Mouse (Mus musculus): ENCODE results near the gene Tmc5.

Tmc5 gene

DNA sequence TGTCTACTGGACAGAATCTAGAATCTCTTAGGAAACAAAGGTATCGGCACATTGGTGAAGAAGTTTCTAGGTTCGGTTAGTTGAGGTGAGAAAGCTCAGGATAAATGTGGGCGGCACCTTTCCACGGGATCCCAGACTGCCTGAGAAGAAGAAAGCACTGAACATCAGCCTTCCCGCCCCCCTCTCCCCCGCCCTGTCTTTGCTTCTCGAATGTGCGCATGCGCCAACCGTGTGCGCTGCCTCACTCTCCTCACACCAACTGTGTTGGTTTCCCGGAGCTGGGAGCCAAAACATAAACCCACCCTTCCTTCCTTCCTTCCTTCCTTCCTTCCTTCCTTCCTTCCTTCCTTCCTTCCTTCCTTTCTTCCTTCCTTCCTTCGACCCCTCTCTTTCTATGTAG is 13.6 kb downstream of the Tmc5 start:
- no peak for DNase-seq (ENCODE audit: low read depth, low spot score)

DNA sequence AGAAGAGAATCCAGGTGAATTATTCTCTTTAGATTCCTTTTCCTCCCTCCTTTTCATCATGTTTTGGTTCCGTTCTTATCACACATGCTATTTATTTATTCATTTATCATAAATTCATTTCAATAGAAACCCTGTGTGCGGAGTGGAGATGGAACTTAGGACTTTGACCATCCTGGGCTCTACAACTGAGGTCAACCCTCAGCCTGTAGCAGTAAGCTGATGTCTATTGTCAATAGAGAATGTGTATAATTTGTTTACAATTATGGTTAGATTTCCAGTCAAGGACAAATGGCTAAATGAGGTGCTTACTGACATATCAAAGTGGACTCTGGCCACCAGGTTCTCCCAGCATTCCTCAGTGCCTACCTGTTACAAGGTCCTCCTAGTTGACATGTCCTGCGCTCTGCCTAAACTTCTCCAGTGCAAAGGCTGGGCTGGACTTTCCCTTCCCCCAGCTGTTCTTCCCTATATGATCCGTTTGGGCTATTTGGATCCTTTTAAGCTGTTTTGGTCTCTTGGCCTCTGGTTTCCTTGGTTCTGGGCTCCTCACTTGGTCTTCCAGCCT is 14.2 kb downstream of the Tmc5 start:
- no peak for DNase-seq (ENCODE audit: low read depth, low spot score)

DNA sequence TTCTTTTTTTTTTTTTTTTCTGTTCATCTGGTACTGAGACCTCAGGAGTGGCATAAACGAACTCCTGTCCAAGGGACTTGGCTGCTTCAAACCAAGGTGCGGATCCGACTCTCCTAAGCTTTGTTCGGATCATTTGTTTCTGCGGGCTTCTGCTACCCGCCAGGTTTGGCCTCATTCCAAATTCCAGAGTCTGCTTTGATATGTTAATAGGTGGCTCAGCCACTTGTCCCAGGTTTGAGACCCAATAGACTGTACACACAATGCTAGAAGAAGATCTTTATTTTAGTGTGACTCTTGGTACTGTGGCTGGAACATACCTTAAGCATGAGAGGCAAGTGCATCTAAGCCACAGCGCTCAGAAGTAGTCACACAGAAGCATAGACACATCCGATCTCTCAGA is 14.8 kb downstream of the Tmc5 start:
- no peak for DNase-seq (ENCODE audit: low read depth, low spot score)

DNA sequence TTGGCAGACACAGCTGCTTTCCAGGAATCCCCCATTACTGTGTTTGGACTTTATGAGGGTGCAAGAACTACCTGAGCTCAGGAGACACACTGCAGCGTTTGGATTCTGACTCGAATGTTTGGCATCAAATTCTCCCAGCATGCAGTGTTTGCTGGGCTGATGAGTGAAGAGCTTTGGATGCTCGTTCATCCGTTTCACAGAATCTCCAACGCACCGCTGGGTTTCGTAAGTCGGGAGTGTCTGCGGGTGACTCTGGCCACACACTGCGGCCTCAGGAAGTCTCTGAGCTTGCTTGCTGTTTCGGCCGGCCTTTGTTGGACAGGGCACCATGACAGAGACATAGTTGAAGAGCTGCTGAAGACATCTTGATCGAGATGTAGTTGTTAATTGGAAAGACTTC is 17.0 kb downstream of the Tmc5 start:
- no peak for DNase-seq (ENCODE audit: low read depth, low spot score)

DNA sequence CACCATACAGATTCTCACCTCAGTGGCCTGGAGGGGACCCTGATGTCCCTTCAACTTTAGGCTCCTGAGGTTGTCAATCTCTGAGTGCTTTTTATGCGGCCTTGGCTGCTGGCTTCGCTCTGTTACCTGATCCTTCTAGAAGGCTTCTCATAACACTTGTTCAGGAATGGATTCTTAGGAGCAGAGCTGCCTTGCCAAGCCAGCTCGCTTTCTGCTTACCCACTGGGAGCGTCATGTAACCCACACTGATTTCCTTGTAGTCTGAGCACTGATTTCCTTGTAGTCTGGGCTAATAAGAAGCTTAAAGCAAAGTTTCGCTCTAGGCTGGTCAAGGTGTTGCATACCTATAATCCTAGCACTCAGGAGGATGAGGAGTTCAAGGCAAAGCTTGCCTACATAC is 21.0 kb downstream of the Tmc5 start:
- DNase-seq (ENCODE audit: low read depth, low spot score), result no peak

DNA sequence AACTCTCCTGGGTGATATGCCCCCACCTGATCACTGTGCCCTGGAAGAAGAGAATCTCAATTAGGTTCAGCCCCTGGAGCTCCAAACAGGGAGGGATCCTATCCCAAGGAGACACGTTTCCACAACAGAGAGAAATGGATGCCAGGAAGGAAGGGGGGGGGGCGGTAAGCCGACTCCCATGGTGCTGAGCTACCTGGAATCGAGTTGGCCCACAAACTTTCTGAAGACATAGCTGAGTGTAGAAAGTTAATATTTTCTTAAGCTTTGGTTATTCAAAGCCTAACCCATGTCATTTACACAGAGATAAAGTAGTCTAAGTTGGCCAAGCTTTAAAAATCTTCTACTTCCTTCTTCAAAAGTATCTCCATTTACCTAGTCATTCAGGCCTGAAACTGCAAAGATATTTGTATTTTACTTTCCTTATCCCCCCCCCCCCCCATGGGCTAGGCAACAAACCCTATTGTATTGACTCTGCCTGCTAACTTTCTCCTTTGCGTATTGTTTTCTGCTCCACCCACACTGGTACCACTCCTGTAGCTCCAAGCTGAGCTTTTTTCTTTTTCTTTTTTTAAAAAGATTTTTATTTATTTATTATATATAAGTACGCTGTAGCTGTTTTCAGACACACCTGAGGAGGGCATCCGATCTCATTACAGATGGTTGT is 23.3 kb downstream of the Tmc5 start:
- no peak for DNase-seq (ENCODE audit: low read depth, low spot score)

DNA sequence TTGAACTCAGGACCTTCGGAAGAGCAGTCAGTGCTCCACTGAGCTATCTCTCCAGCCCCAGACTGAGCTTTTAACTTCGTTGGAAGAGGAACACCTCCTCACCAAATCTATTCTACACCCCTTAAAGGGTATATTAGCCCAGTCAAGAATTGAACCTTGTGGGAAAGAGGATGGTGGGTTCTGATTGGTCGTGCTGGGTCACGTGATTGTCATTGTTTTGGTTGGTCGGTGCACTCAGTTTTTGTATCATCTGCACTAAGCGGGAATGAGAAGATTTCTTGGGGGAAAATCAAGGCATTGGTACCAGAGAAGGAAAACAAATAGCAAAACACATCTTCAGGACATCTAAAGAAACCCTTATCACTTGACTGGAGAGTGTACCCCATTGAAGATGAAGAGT is 24.0 kb downstream of the Tmc5 start:
- no peak for DNase-seq (ENCODE audit: low read depth, low spot score)

DNA sequence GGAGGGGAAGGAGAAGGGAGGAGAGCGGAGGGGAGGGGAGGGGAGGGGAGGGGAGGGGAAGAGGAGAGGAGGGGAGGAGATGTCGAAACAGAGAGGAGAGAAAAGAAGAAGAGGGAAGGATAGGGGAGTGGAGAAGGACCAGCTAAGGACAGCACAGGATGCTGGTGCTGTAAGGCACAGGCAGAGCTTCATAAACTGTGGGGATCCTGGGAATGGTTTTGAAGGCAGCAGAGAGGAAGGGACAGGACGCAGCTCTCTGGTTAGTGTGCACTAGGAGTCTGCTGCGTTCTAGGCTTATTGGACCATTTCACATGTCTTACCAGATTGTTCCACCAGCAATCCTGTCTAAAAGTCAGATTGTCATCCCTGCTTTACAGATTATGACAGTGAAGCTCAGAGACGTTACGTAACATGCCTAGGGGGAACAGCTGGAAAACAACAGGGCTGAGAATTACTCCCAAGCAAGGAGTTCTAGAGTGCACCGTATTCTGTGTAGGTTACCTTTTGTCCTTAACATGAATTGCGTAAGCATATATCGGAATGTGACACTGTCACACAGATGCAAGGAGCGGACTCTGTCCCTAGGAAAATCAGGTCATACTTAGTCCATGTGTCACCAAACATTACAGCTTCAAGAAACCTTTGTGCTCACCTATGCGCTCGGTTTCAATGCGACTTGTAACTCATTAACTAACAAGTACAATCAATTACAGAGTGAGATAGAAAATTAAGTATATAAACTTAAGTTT is 30.6 kb downstream of the Tmc5 start:
- DNase-seq (ENCODE audit: low read depth, low spot score), result no peak

DNA sequence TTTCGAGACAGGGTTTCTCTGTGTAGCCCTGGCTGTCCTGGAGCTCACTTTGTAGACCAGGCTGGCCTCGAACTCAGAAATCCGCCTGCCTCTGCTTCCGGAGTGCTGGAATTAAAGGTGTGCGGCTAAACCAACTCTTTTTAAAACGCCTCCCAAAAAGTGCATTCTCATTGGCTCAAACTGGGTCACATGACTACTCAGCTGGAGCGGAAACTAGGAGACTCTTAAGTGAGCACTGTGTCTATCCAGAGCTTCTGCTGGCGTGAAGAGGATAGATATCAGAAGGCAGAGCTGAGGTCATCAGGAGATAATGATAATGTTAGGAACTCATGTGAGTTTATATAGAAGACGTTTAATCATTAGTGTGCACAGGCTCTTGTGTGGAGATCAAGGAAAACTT is 36.0 kb downstream of the Tmc5 start:
- DNase-seq (ENCODE audit: low read depth, low spot score), result no peak

DNA sequence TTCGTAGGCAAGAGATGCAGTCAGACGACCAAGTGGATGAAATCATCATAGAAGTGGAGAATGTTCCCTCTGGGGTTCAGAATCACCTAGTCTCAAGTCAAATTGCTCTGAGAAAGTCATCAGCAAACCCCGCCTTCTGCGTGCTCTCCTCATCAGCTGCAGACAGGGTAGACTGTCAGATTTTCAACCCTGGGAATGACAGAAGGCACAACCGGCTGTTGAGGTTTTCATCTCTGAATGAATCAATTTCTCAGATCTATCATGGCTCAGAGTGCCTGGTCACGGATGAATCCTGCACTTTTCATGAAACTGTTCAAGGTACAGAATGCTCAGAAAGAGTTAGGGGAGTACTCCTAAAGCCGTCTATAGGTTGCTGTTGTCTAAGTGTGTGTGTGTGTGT is 36.9 kb downstream of the Tmc5 start:
- DNase-seq (ENCODE audit: low read depth, low spot score), result no peak

DNA sequence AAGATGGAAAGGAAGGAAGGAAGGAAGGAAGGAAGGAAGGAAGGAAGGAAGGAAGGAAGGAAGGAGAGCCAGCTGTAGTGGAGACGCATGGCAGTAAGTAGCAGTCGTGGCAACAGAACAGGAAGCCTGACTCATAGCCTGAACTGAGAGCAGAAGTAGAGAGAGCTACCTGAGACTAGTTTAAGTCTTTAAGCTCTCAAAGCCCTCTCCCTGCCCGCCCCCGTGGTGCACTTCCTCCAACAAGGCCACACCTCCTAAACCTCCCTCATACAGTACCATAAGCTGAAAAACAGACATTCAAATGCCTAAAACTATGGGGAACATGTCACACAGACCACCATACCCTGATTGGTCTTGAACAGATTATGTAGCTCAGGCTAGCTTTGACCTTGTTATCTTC is 40.4 kb downstream of the Tmc5 start:
- DNase-seq (ENCODE audit: low read depth, low spot score), result no peak

DNA sequence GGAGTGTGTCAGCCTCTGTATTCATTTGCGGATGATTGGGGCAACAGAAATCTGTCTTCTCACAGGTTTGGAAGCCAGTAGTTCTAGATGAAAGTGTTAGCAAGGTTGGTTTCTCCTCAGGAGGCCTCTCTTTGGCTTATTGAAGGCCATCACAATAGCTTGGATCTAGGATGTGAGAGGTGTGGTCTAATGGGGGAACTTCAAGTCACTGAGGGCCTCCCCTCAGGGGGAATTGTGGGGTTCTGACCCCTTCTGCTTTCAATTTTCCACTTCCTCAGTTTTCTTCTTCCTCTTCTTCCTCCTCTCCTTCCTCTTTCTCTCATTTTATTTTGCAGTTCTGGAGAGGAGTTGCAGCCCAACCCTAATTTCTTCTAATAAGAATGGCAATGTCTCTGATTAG is 49.1 kb downstream of the Tmc5 start:
- DNase-seq (ENCODE audit: low read depth, low spot score), result no peak

DNA sequence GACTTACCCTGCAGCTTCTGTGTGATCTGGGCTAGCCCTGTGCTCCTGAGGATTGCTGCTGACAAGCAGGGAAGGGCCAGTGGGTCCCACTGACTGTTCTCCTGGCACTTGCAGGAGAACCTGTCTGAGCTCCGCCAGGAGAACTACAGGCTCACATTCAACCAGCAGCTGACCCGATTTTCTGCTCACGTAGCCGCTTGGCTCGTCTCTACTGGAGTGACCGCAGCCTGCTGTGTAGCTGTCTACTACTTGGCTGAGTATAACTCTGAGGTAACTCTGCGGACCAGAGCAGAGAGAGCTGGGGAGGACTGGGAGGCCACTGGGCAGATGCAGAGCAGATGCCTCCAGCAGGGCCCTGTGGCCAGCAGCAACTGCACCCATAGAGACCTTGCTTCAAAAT is 52.2 kb downstream of the Tmc5 start:
- DNase-seq (ENCODE audit: low read depth, low spot score), result peak; percentile 63

DNA sequence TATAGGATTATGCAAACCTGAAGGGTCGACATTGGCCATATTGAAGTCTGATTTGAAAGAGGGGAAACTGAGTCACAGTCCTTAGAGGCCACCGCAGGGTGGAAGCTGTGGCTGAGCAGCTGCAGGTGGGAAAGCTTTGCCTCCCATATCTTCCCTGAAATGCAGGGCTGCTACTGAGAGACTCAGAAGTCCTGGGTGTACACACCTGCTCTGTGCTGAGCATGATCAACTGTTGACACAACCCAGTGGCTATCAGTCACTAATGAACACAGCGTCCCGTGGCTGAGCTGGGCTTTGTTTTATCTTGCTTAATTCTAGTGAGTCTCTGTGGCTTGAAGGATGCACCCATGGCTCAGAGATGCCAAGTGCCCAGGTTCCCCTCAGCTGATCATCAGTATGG is 53.0 kb downstream of the Tmc5 start:
- DNase-seq (ENCODE audit: low read depth, low spot score), result no peak

DNA sequence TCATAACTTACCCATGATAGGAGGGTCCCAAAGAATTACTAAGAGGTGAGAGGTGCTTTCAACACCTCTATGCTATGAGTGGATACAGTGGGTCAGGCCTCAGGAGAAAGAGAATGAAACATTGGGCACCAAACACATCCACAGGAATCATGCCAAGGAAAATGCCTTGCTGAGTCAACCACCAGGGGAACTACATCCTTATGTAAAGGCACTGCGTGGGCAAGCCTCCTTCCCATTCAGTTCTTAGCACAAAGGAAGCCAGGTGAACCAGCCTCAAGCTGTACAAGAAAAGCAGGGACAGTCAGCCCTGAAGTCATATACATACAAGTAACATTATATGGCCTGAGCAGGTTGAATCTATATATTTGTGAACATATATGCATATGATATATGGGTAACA is 53.8 kb downstream of the Tmc5 start:
- peak; percentile 86 for DNase-seq (ENCODE audit: low read depth, low spot score)

DNA sequence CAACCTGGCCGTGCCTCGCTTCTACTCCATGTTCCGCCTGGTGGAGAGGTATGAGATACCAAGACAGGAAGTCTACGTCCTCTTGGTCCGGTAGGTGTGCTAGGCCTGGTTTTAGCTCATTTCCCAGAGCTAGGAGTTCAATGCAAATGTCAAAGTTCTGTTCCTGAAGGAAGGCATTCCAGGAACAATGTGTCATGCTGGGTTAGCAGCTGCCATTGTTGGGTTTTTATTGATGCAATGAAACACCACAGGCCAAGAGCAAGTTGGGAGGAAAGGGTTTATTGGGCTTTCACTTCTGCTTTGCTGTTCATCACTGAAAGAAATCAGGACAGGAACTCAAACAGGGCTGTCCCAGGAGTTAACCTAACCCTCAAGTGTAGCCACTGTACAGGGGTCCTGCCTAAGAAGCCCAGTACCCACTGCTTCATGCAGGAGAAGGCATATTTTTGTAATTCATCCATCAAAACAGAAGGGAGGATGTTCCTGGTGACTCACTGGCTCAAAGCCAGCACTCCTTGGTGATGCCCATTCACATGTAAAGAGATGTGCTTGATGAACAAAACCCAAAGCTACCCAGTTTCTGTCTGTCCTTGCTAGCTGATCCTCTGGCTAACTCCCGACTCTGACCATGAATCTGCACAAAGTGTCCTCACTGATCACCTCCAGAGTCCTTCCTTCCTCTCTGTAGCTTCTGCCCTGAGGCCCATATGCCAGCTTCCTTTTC is 55.6 kb downstream of the Tmc5 start:
- DNase-seq (ENCODE audit: low read depth, low spot score), result peak; percentile 63

DNA sequence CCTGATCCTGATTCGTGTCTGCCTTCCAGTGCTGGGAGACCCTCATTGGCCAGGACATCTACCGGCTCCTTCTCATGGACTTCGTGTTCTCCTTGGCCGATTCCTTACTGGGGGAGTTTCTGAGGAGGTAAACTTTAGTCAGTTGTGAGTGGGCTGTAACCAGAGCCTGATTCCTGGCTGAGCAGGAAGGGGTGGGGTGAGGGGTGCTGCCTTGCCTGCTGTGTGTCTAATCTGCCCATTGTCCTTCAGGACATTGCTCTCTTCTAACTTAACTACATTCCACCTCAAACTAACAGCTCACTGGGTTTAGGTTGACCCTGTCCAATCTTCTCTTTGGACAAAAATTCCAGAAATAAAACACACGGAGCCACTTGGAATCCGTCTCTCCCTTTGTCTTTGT is 59.6 kb downstream of the Tmc5 start:
- no peak for DNase-seq (ENCODE audit: low read depth, low spot score)

DNA sequence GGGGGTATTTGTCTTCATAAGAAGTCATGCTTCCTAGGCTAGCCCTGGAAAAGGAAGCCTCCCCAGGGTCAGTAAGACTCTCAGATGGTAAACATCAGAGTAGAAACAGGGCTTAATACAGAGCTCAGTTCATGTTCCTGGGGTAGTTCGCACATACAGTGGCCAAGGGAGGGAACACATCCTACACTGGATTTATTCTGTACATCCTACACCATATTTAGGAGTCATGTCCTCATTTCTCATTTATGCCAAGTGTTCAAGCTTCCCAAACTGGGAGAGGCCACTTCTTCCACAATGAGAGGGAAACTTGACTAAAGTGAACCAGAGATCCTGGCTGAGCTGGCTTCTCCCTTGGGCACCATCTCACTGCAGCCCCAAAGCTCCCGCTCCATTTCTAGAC is 70.7 kb downstream of the Tmc5 start:
- DNase-seq (ENCODE audit: low read depth, low spot score), result no peak

DNA sequence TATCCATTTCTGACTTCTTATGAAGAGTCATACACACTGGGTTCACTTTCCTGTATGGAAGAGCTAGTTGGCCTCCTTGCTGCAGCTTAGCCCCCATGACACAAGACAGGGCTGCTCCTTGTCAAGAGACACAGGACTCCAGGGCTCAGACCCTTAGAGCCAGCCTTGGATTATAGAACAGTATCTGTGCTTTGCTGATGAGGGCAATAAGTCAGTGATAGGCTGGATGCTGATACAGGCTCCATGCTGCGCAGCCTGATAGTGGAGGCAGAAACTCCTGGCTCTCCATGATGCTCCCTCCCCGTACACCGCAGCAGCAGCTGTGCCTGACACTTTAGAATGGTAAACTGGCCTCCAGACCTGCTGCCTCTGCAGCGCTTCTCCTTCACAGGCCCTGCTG is 73.0 kb downstream of the Tmc5 start:
- DNase-seq (ENCODE audit: low read depth, low spot score), result no peak

DNA sequence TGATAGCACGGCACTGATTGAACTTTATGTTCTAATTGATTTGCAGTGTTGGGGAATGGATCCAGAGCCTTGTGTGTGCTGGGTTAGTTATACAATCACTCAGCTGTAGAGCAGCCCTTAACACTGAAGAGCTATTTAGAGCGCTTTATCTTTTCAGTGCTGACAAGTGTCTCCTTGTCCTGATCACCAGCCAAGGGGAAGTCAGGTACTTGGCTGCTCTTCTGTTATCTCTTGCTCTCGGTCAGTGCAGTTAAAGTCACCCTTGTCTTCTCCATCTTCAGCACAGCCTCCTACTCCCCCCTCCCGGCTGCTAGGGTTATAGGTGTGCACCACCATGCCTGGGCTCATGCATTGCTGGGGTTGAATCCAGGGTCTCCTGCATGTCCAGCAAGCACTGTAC is 79.7 kb downstream of the Tmc5 start:
- peak; percentile 44 for DNase-seq (ENCODE audit: low read depth, low spot score)

DNA sequence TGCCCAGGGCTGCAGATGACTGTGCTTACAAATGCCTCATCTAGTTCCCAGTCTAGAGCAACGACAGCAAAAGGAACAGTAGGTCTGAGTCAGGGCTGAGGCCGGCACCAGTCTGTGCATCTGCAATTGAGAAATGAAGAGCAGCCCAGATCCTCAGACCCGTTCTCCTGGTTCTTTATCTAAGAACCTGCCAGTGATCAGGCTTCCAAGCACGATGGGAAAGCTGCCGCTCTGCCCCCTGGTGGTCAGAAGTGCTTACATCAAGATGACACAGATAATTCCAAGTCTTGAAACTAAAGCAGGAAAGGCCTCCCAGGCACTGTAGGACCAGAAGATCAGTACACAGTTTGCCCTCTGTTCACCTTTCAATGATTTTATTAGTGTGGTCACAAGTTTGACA is 91.1 kb downstream of the Tmc5 start:
- DNase-seq (ENCODE audit: low read depth, low spot score), result peak; percentile 95

DNA sequence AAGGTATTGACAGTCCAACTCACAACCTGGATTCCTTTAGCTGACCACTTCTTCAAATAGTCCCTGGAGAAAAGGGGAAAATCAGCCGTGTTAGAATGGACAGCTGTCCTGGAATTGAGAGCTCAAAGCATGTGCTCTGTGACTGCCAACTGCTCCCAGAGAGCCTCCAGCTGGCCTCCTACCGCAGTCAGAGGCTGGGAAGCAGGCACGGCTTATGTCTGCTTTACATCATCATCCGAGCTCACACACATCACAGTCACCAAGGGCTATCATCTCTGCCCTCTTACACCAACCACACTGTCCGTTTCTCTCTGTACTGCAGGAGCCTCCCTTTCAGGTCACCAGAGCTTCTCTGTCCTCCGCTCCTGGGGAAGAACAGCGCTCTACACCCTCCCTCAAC is 92.0 kb downstream of the Tmc5 start:
- peak; percentile 72 for DNase-seq (ENCODE audit: low read depth, low spot score)

DNA sequence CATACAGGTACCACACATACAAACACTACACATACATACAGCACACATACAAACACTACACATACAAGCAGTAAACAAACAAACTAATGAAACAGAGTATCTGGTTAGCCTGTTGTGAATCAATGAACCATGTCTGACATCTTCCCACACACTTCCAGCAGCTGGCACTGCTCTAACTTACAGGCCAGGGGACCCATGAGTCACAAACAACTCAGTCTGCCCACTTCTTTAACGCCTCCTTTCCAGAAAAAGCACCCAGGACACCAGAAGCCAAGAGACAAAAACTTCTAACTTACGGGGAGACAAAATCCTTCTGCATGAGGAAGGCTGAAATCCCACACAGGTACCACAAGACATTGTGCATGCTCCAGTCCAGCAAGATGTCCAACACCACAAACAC is 94.2 kb downstream of the Tmc5 start:
- DNase-seq (ENCODE audit: low read depth, low spot score), result peak; percentile 86
